Mouse (Mus musculus) myocyte (in vitro differentiated cells): ENCODE results near the gene Tubgcp2.

Source experiments
- CEBPB ChIP-seq: IDR thresholded peaks from 2 replicates; pipeline ENCODE4 v1.6.1; 2011; ENCODE audit warnings: mild to moderate bottlenecking, moderate library complexity; ENCODE audit not compliant: poor library complexity, insufficient read depth, severe bottlenecking
- E2F4 ChIP-seq: IDR thresholded peaks from one replicate; pipeline ENCODE4 v1.6.1; 2011; ENCODE audit warnings: mild to moderate bottlenecking, control low read depth, moderate library complexity; ENCODE audit not compliant: insufficient read depth
- MAX ChIP-seq: IDR thresholded peaks from one replicate; pipeline ENCODE4 v1.6.1; 2011; ENCODE audit warnings: low read depth, mild to moderate bottlenecking, control low read depth
- MYOD1 ChIP-seq, 3 experiments: IDR thresholded peaks; one replicate each; pipeline ENCODE4 v1.6.1; 2011; ENCODE audit warnings: control low read depth in 2 of 3, low read depth in 2 of 3, mild to moderate bottlenecking in 2 of 3, moderate library complexity in 1 of 3; ENCODE audit not compliant: insufficient read length in 2 of 3, control insufficient read depth in 1 of 3
- MYOG ChIP-seq, 3 experiments: IDR thresholded peaks; one replicate each; pipeline ENCODE4 v1.6.1; 2011; ENCODE audit warnings: control low read depth in 2 of 3, low read depth in 2 of 3, mild to moderate bottlenecking in 2 of 3; ENCODE audit not compliant: insufficient read length in 2 of 3, control insufficient read depth in 1 of 3, insufficient read depth in 1 of 3
- POLR2A ChIP-seq: IDR thresholded peaks from one replicate; pipeline ENCODE4 v1.6.1; 2011; ENCODE audit warnings: low read depth, mild to moderate bottlenecking, control low read depth, moderate library complexity; ENCODE audit not compliant: insufficient read length
- POLR2AphosphoS2 ChIP-seq: IDR thresholded peaks from one replicate; pipeline ENCODE4 v1.6.1; 2011; ENCODE audit warnings: low read depth, control low read depth; ENCODE audit not compliant: insufficient read length
- SRF ChIP-seq: IDR thresholded peaks from one replicate; pipeline ENCODE4 v1.6.1; 2011; ENCODE audit warnings: low read depth; ENCODE audit not compliant: control insufficient read depth, insufficient read length
- TCF12 ChIP-seq: IDR thresholded peaks from one replicate; pipeline ENCODE4 v1.6.1; 2011; ENCODE audit warnings: mild to moderate bottlenecking, control low read depth; ENCODE audit not compliant: poor library complexity, insufficient read depth, severe bottlenecking

GRCm38 (mm10) chr7:139975471-139975870 lies 61.0 kb downstream of the Tubgcp2 start:
- TF ChIP-seq POLR2A: no peak
- TF ChIP-seq SRF: no peak
- no peak for TF ChIP-seq MAX
- no peak for TF ChIP-seq MYOG (IDR thresholded peaks at IDR 0.05; ENCODE audit: control insufficient read depth in 1 of 3, insufficient read depth in 1 of 3, insufficient read length in 2 of 3, low read depth in 2 of 3)
- no peak for TF ChIP-seq CEBPB
- TF ChIP-seq TCF12: no peak
- no peak for TF ChIP-seq POLR2AphosphoS2
- TF ChIP-seq MYOD1 (IDR thresholded peaks at IDR 0.05; ENCODE audit: control insufficient read depth in 1 of 3, insufficient read length in 2 of 3, low read depth in 2 of 3): no peak
- no peak for TF ChIP-seq E2F4
